Mouse (Mus musculus) MN1 (cell line): ENCODE data around the gene Clca3a2.
"Not testable (repeated sequence)": the region's sequence is repeated elsewhere in the genome, so short reads cannot be mapped to it uniquely, and the experiment has no call there.

Experiments
- DNase-seq: peaks from one replicate; pipeline ENCODE4 v3.0.0-alpha.2; 2016; ENCODE audit warnings: low spot score

Gene Clca3a2

GRCm38 (mm10) chr3:144747706-144748105 lies 71.6 kb downstream of the Clca3a2 start:
- DNase-seq = not testable (repeated sequence)
